Mouse (Mus musculus): Measurements from ENCODE around the gene Tpi1. TPM values are rescaled to one million over a fixed set of nuclear protein-coding genes. Genes with fewer than 3 reads are reported as not detected.
"Not testable (repeated sequence)": the region's sequence is repeated elsewhere in the genome, so short reads cannot be mapped to it uniquely, and the experiment has no call there.

The Tpi1 gene
- polyA plus RNA-seq, 1 experiment from 2014 or later, result 740 TPM

DNA sequence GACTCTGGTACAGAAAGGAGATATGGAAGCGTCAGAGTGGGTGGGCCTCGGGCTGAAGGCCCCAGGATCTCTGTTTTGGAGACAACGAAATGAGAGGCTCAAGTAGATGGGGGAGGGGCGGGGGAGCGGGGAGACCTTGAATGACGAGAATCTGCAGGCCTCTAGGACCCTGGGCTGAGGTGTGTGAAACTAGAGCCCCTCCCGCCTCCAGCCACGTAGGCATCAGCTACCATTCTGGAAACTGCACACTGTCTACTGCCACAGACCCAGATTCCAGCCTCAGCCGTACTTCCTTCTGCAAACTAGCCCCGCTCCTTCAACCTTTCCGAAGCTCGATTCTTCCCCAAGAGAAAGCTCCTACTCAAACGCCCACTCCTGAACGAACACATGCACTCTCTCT is 42.2 kb upstream of the Tpi1 start:
- Histone ChIP-seq H3K27ac (peak overlapping the region; percentile 99), H3K4me1 (replicated peaks) (peaks cover 35% of the 10 kb centered on the region), H3K4me2 (peak overlapping the region; percentile 80), H3K9ac (replicated peaks) (peak overlapping the region; percentile 99), H3K9me3 (no peaks in the 10 kb centered on the region), H3K4me3 (replicated peaks) (peak overlapping the region; percentile 86), H3K27me3 (peaks cover 4% of the 10 kb centered on the region; the same call in 1 of the 2 replicates), H3K36me3 (peaks cover 39% of the 10 kb centered on the region)
- peak; percentile 72 for ATAC-seq (ENCODE audit: insufficient number of reproducible peaks, insufficient read depth, low FRiP score, low TSS enrichment, low read depth)
- WGBS, result 5% methylated on average over 14 of the region's 14 CpGs

DNA sequence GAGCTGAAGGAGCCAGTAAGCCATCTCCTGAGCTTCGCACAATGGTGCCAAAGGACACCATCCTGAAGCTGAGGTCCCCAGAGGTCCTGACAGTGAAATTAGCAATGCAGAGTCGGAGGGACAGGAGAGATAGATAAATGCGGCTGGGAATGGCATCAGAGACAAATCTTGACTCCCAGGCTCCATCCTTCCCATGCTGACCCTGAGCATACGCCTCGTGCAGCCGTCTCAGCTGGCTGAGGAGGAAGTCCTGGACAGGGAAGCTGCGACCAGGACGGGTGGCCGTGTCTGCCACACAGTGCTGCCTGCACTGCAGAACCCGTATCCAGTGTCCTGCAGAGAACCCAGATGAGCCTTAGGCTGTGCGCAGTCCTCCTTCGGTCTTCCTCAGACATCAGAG is 40.6 kb upstream of the Tpi1 start:
- ATAC-seq (ENCODE audit: insufficient number of reproducible peaks, insufficient read depth, low FRiP score, low TSS enrichment, low read depth), result no peak
- Histone ChIP-seq H3K4me2 (no peak overlapping the region), H3K4me1 (replicated peaks) (peaks cover 27% of the 10 kb centered on the region)

DNA sequence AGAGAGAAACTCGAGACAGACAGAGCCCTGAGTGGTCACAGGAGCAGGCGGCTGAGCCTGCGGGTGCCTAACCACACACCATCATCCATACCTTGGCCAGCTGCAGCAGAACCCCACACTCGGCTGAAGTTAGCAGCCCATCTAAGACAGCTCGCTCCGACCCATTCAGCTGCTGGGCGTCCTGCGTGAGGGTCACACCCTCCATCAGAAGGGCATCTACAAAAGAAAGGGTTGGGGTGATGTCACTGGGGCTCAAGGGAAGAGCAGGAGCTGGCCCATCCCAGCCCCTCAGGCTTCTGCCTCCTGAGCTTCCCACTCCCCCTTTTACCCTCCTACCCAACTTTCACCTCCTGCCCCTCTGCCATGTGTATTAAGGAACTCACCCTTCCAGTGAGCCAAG is 36.4 kb upstream of the Tpi1 start:
- 50% methylated on average over 8 of the region's 8 CpGs for WGBS
- Histone ChIP-seq H3K27ac (no peak overlapping the region), H3K36me3 (peaks cover 75% of the 10 kb centered on the region)

More for the DNA sequence above, 40.6 kb upstream of the Tpi1 start:
- Histone ChIP-seq H3K4me3 (replicated peaks) (no peak overlapping the region), H3K27ac (no peak overlapping the region), H3K27me3 (peaks cover 4% of the 10 kb centered on the region; the same call in 1 of the 2 replicates), H3K9ac (replicated peaks) (no peak overlapping the region), H3K36me3 (peaks cover 50% of the 10 kb centered on the region), H3K9me3 (no peaks in the 10 kb centered on the region)
- 75% methylated on average over 12 of the region's 12 CpGs for WGBS

DNA sequence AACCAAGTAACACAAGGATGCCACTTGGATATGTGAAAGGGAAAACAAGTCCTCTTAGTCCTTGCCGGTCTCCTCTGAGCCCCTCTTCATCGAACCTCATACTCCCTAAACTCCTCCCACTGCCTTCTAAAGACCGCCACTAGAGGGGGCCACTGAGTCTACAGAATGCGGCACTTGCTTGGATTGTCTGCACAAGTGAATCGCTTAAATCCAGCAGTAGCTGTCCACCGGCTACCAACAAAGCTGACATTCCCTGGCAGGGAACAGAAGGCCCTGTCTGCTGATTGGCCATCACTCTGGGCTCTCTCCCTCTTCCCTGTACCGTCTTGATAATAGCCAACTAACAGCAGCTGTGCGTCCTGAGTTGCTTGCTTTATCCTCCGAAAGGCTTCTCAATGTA is 33.2 kb upstream of the Tpi1 start:
- no peak overlapping the region for H3K27ac ChIP-seq
- peaks cover 73% of the 10 kb centered on the region for H3K36me3 ChIP-seq
- no peaks in the 10 kb centered on the region for H3K4me1 ChIP-seq (replicated peaks)
- no peaks in the 10 kb centered on the region for H3K9me3 ChIP-seq
- H3K4me3 ChIP-seq (replicated peaks), result no peak overlapping the region
- no peak overlapping the region for H3K9ac ChIP-seq (replicated peaks)
- WGBS, result 15% methylated on average over 9 of the region's 9 CpGs
- H3K27me3 ChIP-seq, result no peaks in the 10 kb centered on the region
- peak; percentile 60 for ATAC-seq (ENCODE audit: insufficient number of reproducible peaks, insufficient read depth, low FRiP score, low TSS enrichment, low read depth)
- H3K4me2 ChIP-seq, result no peak overlapping the region

More for the DNA sequence above, 36.4 kb upstream of the Tpi1 start:
- H3K4me2 ChIP-seq, result no peak overlapping the region
- H3K9me3 ChIP-seq, result no peaks in the 10 kb centered on the region
- H3K4me3 ChIP-seq (replicated peaks), result no peak overlapping the region
- no peak overlapping the region for H3K9ac ChIP-seq (replicated peaks)
- H3K27me3 ChIP-seq, result no peaks in the 10 kb centered on the region
- peaks cover 2% of the 10 kb centered on the region; the same call in 1 of the 2 replicates for H3K4me1 ChIP-seq (replicated peaks)
- ATAC-seq (ENCODE audit: insufficient number of reproducible peaks, insufficient read depth, low FRiP score, low TSS enrichment, low read depth), result no peak

DNA sequence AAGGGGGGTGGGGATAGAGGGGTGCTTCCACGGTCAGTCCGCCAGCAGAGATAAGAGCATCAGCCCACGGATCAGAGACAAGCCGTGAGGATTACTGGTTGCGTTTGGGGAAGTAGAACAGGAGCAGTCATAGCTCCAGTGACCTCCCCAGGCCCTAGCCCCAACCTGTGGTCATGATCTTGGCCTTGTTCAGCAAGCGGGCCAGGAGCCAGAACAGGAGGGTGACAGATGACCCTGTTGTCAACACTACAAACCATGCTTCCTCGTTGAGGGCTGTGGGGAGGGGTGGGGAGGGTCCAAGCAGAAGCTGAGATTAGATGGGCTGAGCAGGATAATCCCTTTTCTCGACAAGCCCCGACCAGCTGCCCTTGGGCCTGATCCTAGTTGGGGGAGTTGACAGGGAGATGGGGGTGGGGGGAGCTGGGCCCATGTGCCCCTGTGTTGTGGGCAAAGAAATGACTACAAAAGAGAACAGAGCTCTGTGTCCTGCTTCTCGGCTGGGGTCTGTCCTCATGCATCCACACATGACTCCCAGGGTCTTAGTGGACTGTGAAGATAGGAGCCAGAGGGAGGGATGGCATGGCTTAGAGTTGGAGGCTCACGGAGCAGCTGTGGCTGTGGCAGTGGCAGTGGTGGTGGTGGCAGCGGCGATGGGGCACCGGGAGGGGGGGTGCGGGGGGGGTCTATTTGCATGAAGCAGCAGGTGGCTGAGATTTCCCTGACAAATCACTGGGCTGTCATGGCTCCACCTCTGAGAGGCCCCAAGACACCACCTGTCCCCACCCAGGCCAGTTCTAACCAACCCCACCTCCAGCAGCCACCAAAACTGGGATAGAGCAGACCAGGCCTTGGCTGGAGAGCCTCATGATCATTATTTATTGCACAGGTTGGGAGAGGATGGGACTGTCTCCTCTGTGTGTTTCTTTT is 26.4 kb upstream of the Tpi1 start, which contains the start of gene Gnb3:
Gene Gnb3 (minus strand): TSS at position 35 of the 927 bp plus-strand sequence.
- H3K4me2 ChIP-seq, result peak within 1 kb of the TSS; percentile 32; the same call in 1 of the 2 replicates
- no peaks in the 10 kb centered on the region for H3K27me3 ChIP-seq
- no peaks in the 10 kb centered on the region for H3K9me3 ChIP-seq
- peak within 1 kb of the TSS; percentile 40 for H3K9ac ChIP-seq (replicated peaks)
- H3K4me3 ChIP-seq (replicated peaks), result no peak within 1 kb of the TSS
- H3K4me1 ChIP-seq (replicated peaks), result peaks cover 37% of the 10 kb centered on the region
- 30% methylated on average over 15 of the region's 15 CpGs for WGBS
- H3K36me3 ChIP-seq, result peaks cover 48% of the 10 kb centered on the region
- H3K27ac ChIP-seq, result 0 out of 2 replicates have a peak within 1 kb of the TSS, but pooled peaks have one; percentile 8
- no peak; the same call in 1 of the 2 replicates for ATAC-seq (ENCODE audit: insufficient number of reproducible peaks, insufficient read depth, low FRiP score, low TSS enrichment, low read depth)

DNA sequence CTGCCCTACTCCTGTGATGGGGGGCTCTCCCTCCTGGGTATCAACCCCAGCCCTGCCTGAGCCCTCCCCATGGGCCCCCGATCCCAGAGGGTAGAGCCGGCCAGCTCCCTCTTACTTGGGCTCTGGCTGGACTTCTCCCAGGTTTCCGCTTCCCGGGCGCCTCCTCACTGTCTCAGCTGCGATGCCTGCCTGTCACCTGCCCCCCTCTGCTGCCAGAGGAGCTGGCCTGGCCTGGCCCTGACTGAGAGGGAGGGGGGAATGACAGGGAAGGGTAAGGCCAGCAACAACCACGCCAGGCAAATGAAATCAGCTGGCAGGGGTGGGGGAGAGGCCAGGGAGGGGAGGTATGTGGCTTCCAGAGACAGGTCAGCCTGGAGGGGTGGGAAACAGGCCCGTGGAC is 25.7 kb upstream of the Tpi1 start:
- Histone ChIP-seq H3K4me2 (peak overlapping the region; percentile 32; the same call in 1 of the 2 replicates), H3K36me3 (peaks cover 41% of the 10 kb centered on the region), H3K27ac (0 out of 2 replicates have a peak overlapping the region, but pooled peaks have one; percentile 8), H3K27me3 (no peaks in the 10 kb centered on the region), H3K4me3 (replicated peaks) (no peak overlapping the region), H3K9ac (replicated peaks) (peak overlapping the region; percentile 40), H3K9me3 (no peaks in the 10 kb centered on the region), H3K4me1 (replicated peaks) (peaks cover 41% of the 10 kb centered on the region)
- ATAC-seq (ENCODE audit: insufficient number of reproducible peaks, insufficient read depth, low FRiP score, low TSS enrichment, low read depth), result no peak
- 10% methylated on average over 8 of the region's 8 CpGs for WGBS

DNA sequence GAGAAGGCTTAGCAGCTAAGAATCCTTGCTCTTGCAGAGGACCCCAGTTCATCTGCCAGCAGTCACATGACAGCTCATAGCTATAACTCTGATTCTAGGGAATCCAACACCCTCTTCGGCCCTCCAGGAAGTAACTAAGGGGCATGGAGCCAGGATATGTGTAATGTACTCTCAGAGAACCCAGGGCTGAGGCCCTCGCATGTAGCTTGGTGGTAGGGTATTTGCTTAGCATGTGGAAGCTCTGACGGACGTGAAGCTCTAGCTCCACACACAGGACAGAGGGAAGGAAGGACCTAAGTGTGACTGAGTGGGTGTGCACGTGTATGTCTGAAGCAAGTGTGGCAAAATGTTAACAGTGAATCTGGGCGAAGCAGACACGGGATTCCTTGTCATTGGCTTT is 22.3 kb upstream of the Tpi1 start:
- no peak overlapping the region for H3K9ac ChIP-seq (replicated peaks)
- H3K4me1 ChIP-seq (replicated peaks), result peaks cover 51% of the 10 kb centered on the region
- H3K4me2 ChIP-seq, result no peak overlapping the region
- H3K4me3 ChIP-seq (replicated peaks), result no peak overlapping the region
- H3K36me3 ChIP-seq, result peaks cover 42% of the 10 kb centered on the region
- WGBS, result 80% methylated on average over 7 of the region's 7 CpGs
- ATAC-seq (ENCODE audit: insufficient number of reproducible peaks, insufficient read depth, low FRiP score, low TSS enrichment, low read depth), result no peak
- H3K27ac ChIP-seq, result no peak overlapping the region
- H3K9me3 ChIP-seq, result no peaks in the 10 kb centered on the region
- H3K27me3 ChIP-seq, result no peaks in the 10 kb centered on the region

DNA sequence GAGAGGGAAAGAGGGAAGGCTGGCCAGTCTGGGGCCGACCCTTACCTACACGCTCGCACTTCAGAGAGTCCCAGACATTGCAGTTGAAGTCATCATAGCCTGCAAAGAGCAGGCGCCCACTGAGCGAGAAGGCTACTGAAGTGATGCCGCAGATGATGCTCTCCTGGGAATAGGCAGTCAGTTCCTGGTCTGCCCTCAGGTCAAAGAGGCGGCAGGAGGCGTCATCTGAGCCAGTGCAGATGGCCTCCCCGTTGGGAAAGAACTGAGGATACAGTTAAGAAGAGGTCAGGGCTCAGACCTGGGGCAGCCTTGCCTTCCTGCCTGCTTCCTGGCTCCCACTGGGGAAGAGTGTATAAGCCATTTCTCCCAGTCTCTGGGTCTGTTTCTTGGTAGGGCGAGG is 21.4 kb upstream of the Tpi1 start:
- ATAC-seq (ENCODE audit: insufficient number of reproducible peaks, insufficient read depth, low FRiP score, low TSS enrichment, low read depth), result no peak
- no peaks in the 10 kb centered on the region for H3K27me3 ChIP-seq
- H3K9me3 ChIP-seq, result no peaks in the 10 kb centered on the region
- no peak overlapping the region for H3K4me2 ChIP-seq
- WGBS, result 31% methylated on average over 10 of the region's 10 CpGs
- no peak overlapping the region for H3K4me3 ChIP-seq (replicated peaks)
- peak overlapping the region; percentile 47; the same call in 1 of the 2 replicates for H3K27ac ChIP-seq
- H3K4me1 ChIP-seq (replicated peaks), result peaks cover 57% of the 10 kb centered on the region
- peaks cover 34% of the 10 kb centered on the region for H3K36me3 ChIP-seq
- no peak overlapping the region; the same call in 1 of the 2 replicates for H3K9ac ChIP-seq (replicated peaks)

DNA sequence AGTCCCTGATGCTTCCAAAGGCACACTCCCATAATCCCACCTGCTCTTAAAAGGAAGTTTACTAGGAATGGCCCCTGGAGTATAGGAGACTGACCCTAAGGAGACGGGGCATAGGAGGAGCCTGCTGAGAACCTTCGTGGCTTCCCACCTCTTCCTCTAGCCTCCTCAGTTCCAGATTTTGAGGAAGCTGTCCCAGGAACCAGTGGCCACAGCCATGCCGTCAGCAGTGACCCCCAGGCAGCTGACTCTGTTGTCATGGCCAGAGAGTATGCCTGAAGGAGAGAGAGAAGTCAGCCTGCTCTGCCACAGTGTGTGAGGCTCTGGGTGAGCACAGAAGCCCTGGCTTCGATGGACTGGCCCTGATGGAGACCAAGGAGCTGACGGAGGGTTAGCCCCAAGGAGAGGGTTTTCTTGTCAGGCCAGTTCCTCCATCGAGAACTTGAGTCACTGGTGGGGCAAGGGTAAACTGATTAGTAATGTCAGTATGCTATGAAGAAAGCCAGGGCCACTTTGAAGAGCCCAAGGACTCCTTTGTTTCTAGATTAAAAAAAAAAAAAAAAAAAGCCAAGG is 20.5 kb upstream of the Tpi1 start:
- Histone ChIP-seq H3K27ac (no peak overlapping the region), H3K9ac (replicated peaks) (no peak overlapping the region; the same call in 1 of the 2 replicates), H3K4me3 (replicated peaks) (no peak overlapping the region), H3K27me3 (no peaks in the 10 kb centered on the region), H3K4me1 (replicated peaks) (peaks cover 51% of the 10 kb centered on the region), H3K36me3 (peaks cover 32% of the 10 kb centered on the region), H3K4me2 (no peak overlapping the region), H3K9me3 (no peaks in the 10 kb centered on the region)
- ATAC-seq (ENCODE audit: insufficient number of reproducible peaks, insufficient read depth, low FRiP score, low TSS enrichment, low read depth), result no peak
- 82% methylated on average over 6 of the region's 6 CpGs for WGBS

DNA sequence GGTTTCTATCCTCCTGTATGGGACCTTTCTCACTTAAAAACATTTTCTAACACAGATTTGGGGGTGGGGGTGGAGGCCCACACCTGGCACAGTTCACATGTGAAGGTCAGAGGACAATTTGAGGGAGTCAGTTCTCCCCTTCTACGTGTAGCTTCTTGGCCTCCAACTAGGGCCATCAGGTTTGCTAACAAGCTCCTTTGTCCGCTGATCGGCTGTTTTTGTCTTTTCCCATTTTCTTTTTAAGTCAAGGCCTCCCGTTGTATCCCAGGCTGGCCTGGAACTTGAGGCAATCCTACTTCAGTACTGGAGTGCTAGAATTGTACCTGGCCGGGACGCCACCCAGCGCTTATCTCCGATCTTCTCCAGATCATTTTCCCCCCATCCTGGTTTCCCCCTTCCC is 17.6 kb upstream of the Tpi1 start:
- peak overlapping the region; percentile 72 for H3K4me2 ChIP-seq
- 93% methylated on average over 8 of the region's 8 CpGs for WGBS
- H3K4me1 ChIP-seq (replicated peaks), result peaks cover 38% of the 10 kb centered on the region
- ATAC-seq (ENCODE audit: insufficient number of reproducible peaks, insufficient read depth, low FRiP score, low TSS enrichment, low read depth), result no peak
- no peaks in the 10 kb centered on the region for H3K9me3 ChIP-seq
- peaks cover 40% of the 10 kb centered on the region for H3K36me3 ChIP-seq
- H3K4me3 ChIP-seq (replicated peaks), result peak overlapping the region; percentile 59; the same call in 1 of the 2 replicates
- H3K27me3 ChIP-seq, result no peaks in the 10 kb centered on the region
- H3K27ac ChIP-seq, result no peak overlapping the region
- no peak overlapping the region for H3K9ac ChIP-seq (replicated peaks)

DNA sequence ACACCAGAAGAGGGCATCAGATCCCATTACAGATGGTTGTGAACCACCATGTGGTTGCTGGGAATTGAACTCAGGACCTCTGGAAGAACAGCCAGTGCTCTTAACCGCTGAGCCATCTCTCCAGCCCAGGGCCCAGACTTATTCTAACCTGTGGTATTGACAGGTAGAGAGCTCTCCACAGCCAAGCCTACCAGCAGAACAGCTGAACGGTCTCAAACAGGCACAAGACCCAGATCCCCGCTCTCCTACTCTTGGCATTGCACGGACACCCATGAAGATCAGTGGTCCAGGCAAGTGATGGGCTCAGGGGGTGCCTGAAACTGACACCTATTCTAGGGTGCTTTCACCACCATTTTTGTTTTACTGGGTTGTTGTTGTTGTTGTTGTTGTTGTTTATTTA is 17.1 kb upstream of the Tpi1 start:
- not testable (repeated sequence) for H3K27ac ChIP-seq; H3K9me3 ChIP-seq; H3K27me3 ChIP-seq; ATAC-seq (ENCODE audit: insufficient number of reproducible peaks, insufficient read depth, low FRiP score, low TSS enrichment, low read depth); H3K9ac ChIP-seq (replicated peaks)
- Histone ChIP-seq H3K4me3 (replicated peaks) (peak overlapping the region; percentile 59), H3K4me2 (peak overlapping the region; percentile 72), H3K4me1 (replicated peaks) (peaks cover 38% of the 10 kb centered on the region), H3K36me3 (peaks cover 43% of the 10 kb centered on the region)
- 96% methylated on average over 4 of the region's 4 CpGs for WGBS

Measured in limb, embryonic 12.5 days (tissue).